Mouse (Mus musculus): ENCODE measurements at regions not wholly inside any gene's neighbourhood (a gene's known extent, or its start where the extent isn't known, plus 50 kb on each side); places are given as distances from the start of the nearest gene placed in this dataset.

DNA sequence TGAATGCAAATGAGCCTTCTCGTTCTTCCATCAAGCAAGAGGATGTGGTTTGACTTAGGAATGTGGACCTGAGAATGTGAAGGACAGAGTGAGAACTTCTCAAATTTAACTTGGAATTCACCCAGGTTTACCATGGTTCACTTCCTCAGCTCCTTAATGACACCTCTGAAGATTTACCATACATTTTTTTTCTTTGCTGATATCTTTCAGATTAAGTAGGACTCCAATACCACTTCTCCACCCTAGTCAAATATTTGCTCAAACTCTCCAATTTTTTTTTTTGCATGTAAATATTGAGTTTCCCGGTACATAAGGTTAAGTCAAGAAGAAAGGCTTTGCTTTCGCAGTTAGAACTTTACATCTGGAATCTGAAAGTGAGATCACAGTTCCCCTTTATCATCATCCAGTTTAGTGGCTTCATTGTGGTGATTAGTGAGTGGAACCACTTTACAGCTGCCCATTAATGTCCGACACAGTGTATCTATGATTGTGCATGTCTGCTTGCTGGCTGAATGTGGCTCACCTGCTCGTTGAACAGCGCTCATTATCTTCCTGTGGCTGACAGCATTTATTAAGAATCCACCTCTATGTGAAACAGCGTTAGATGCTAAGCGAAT lies 446.0 kb upstream of the Adam34 start:
- CTCF ChIA-PET = no interaction called here

DNA sequence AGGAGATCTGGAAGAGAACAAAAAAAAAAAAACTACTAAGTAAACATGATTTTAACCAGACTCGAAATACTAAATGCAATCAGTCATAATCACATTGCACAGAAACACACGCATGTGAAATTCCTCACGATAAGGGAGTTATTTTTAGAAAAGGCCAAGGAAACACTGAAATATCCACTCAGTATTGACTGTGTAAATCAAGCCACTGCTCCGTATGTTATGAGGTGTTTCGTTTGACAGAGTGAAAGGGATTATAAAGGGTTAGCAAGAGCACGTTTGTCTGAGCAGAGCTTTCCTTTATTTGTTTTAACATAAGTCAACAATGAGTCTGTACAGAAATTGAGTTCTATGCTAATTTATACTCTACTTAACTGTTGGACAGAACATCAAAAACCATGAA lies 455.3 kb upstream of the Adam34 start:
- CTCF ChIA-PET = no interaction called here

GRCm38 (mm10) chr8:44177016-44177415 lies 467.2 kb upstream of the Adam34 start:
- CTCF ChIA-PET = no interaction called here

GRCm38 (mm10) chr8:44202228-44202627 lies 492.4 kb upstream of the Adam34 start:
- CTCF ChIA-PET = no interaction called here

GRCm38 (mm10) chr8:44206391-44207170 lies 496.7 kb upstream of the Adam34 start:
- CTCF ChIA-PET = no interaction called here

DNA sequence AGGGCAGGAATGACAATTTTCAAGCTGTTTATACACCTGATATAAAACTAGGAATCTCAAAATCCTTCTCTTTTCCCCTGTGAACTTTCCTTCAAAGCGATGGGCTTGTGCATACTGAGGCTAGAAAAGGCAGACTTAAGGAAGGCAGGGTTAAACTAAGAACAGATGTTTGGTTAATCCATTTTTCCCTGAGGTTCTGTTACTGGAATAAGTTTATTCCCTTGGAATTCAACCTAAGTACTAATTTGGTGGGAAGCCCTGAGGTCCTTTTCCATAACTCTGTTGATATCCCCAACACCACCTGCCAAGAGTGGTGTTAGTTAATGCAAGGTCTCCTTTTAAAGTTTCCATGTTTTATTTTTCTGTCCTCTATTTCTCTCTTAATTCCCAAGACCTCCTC lies 512.5 kb upstream of the Adam34 start:
- CTCF ChIA-PET = no interaction called here

GRCm38 (mm10) chr8:44252393-44252792 lies 542.5 kb upstream of the Adam34 start:
- CTCF ChIA-PET = no interaction called here

DNA sequence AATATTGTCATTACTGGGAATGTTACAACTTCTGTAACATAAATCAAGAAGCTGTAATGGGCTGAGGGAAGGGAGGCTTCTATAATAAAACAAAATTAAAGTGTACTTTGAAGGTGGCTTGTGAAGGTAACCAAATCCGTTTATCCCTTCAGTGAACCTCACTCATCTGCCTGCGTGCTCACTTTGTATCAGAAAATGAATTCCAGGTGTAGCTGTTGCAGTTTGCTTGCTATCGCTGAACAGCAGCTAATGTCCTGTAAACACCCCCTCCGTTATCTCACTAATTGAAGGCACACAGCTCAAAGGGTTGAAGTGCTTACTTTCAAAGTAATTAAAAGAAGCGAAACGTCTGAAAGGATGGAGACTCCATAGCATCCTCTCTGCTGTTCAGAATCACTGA lies 547.2 kb upstream of the Adam34 start:
- CTCF ChIA-PET = no interaction called here

GRCm38 (mm10) chr8:44261039-44261438 lies 551.2 kb upstream of the Adam34 start:
- CTCF ChIA-PET = no interaction called here

GRCm38 (mm10) chr8:44273300-44273699 lies 563.5 kb upstream of the Adam34 start:
- CTCF ChIA-PET = no interaction called here

GRCm38 (mm10) chr8:44318216-44318615 lies 608.4 kb upstream of the Adam34 start:
- CTCF ChIA-PET = no interaction called here

DNA sequence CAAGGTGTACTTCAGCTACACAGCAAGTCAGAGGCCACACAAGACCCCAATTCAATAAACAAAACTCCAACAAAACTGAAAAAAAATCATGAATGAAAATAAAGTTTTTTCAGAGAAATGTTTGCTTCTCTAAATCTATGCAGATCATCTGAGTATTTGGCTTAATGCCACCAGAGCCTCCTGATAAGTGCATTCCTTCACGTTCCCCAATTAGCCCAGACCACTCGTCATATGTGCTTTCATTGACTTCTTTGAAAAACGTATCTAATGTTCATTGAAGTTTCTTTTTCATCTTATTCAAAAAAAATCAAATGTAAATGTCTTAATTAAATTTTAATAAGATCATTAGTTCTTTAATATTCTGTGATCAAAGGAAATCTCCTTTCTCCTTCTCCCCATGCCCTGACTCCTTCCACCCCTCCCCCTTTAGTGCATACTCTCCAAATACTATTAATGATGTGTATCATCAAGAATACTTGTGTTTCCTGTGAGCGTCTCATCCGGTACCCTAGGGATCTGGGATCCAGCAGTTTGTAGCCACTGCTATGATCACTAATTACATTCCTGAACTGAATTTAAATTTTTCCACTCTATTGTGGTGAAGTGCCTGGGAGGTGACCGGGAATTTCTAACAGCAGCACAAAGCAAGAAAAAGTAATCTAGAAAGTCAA lies 600.8 kb upstream of the Fat1 start:
- CTCF ChIA-PET = no interaction called here

DNA sequence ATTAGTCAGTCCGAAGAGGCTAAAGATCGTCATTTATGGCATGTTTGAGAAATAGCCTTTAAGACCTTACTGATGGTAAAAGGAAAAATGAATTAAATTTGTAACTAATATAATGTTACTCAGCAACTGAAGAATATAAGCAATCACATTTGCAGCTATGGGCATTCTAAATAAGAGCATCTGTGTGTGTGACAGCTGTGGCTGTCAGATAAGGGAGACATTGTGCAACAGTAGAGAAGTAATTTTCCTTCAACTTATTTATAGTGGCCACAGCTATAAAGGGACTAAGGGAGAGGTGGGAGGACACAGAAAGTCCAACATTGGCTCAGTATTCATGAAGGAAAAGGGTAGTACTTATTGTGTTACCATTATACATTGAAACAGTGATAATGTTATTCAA lies 591.8 kb upstream of the Fat1 start:
- CTCF ChIA-PET = no interaction called here

- CTCF ChIA-PET = no interaction called here
These were observed 591.3 kb upstream of the Fat1 start for GRCm38 (mm10) chr8:44343924-44344323.

- CTCF ChIA-PET = interaction anchor here (0.5 kb wide), 1 partner anchor 616 kb away, joined by 4 read pairs; no protein-coding TSS in a partner anchor
These were observed 587.8 kb upstream of the Fat1 start for GRCm38 (mm10) chr8:44347412-44347811.

DNA sequence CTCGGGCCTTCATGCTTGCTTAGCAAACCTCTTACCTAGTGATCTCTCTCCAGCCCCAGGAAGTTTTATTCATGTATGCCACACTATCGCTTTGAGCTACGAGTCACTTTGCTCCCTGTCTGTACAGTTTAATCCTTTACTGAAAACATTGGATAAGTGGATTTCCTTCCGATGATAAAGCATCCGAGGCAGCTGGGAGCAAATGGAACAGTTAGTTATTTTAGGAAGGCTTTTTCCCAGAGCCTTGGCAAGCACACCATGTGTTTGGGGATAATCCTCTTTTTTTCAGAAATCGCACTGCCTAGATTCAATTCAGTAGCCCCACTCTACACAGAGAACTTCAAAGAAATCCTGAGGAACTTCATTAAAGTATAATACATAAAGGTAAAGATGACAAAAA lies 561.3 kb upstream of the Fat1 start:
- CTCF ChIA-PET = no interaction called here

DNA sequence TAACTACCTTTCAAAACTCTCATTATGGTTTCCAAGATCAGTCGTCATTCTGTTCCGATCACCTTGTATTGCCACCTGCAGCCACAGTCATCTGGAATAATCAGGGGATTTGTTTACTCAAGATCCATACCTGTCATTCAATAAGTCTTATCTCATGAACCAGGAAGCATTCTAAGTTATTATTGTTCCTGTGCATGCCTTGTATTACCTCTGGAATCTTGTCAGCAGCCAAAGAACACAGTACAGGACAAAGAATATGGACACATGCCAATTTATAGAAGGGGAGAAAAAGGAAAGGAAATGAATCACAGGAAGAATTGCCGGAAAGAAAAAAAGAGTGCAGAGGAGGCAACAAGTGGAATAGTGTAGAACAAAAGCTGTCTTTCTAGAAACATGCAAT lies 557.5 kb upstream of the Fat1 start:
- CTCF ChIA-PET = no interaction called here

- CTCF ChIA-PET = no interaction called here
These were observed 526.8 kb upstream of the Fat1 start for GRCm38 (mm10) chr8:44408462-44408861.

GRCm38 (mm10) chr8:44410261-44410660 lies 525.0 kb upstream of the Fat1 start:
- CTCF ChIA-PET = no interaction called here

GRCm38 (mm10) chr8:44418003-44418402 lies 517.2 kb upstream of the Fat1 start:
- CTCF ChIA-PET = no interaction called here

DNA sequence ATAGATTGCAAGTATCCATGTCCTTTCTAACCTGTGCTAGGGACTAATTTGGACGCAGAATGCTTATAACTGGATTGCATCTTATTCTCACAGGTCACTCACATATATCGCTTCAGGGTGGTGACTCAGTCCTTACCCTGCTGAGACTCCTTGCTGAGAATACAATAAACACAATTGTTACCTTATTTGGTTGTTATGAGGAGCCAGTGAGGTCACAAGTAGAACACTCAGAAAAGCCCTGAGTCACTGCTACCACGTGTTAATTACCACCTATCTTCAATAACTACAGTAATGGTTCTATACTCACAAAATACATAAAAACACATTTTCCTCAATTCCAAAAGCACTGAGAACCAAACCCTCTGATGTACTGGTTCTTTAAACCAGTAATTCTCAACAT lies 479.8 kb upstream of the Fat1 start:
- CTCF ChIA-PET = no interaction called here

GRCm38 (mm10) chr8:44456336-44456735 lies 478.9 kb upstream of the Fat1 start:
- CTCF ChIA-PET = no interaction called here

GRCm38 (mm10) chr8:44466409-44467078 lies 468.7 kb upstream of the Fat1 start:
- CTCF ChIA-PET = no interaction called here

All from spleen, embryonic (tissue).